Mouse (Mus musculus): ENCODE measurements at regions not wholly inside any gene's neighbourhood (a gene's known extent, or its start where the extent isn't known, plus 50 kb on each side); places are given as distances from the start of the nearest gene placed in this dataset.
A peak's percentile ranks its signal among the peaks of the same experiment; 100 is the strongest.

DNA sequence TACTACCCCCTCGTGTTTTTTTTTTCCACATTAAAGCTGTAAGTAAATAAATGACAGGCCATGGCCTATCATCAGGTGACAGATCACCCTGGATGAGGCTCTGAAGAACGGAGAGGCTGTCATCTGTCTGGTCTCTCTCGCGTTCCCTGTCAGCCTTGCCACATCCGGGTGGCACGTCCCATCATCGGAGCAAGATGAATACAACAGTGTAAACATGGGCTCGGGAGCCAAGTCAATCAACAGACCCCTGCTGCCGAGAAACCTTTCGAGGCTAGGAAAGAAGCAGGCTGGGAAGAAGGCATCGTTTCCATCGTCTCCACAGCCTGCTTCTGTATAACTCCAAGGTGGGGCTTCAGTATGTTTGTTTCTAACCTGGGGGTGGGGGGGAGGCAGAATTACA lies 286.8 kb upstream of the Id4 start:
- no peak for DNase-seq (ENCODE audit: low read depth, low spot score)

- DNase-seq (ENCODE audit: low read depth, low spot score), result no peak
Measured at GRCm38 (mm10) chr13:47974756-47975515, 286.1 kb upstream of the Id4 start.

DNA sequence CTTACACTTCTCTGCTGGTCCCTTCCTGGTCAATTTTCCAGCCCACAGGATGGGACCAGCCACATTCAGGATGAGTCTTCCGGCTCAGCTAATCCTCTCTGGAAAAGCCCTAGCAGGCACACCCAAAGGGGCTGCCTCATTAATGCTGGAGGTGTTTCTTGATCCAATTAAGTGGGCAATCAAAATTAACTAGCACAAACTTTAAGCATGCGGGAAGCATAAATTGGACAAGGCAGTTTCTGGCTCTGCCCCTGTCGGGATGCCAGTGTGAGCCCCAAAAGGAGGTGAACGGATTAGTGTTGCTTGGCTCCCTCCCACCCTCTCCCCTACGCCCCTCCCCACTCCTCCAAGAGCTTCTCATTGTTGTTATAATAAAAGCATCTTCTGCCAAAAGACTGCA lies 262.5 kb upstream of the Id4 start:
- no peak for DNase-seq (ENCODE audit: low read depth, low spot score)

GRCm38 (mm10) chr13:47999399-47999798 lies 261.6 kb upstream of the Id4 start:
- DNase-seq (ENCODE audit: low read depth, low spot score), result no peak

- DNase-seq (ENCODE audit: low read depth, low spot score), result no peak
Measured at GRCm38 (mm10) chr13:48003126-48003525, 257.9 kb upstream of the Id4 start.

- DNase-seq (ENCODE audit: low read depth, low spot score), result no peak
Measured at GRCm38 (mm10) chr13:48013336-48013750, 247.7 kb upstream of the Id4 start.

- no peak for DNase-seq (ENCODE audit: low read depth, low spot score)
Measured at GRCm38 (mm10) chr13:48015296-48015695, 245.7 kb upstream of the Id4 start.

GRCm38 (mm10) chr13:48016051-48016450 lies 245.0 kb upstream of the Id4 start:
- DNase-seq (ENCODE audit: low read depth, low spot score), result no peak

DNA sequence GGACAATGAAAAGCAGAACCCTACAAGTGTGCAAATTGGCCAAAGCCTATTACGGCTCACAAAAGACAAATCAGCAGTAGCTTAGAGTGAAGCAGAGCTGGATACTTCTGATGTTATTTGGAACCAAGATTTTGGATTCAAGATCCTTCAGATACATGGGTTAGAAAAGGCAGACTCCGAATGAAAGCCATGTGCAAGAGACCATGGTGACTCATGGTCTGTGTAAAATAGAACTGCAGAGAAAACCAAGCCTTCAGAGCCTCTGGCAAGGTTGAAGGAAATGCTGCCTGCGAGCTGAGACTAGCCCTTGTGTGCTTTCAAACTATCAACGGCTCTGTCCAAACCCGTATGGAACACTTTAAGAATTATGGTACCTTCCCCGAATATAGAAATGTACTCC lies 244.4 kb upstream of the Id4 start:
- no peak for DNase-seq (ENCODE audit: low read depth, low spot score)

- DNase-seq (ENCODE audit: low read depth, low spot score), result no peak
Measured at GRCm38 (mm10) chr13:48017649-48018048, 243.4 kb upstream of the Id4 start.

DNA sequence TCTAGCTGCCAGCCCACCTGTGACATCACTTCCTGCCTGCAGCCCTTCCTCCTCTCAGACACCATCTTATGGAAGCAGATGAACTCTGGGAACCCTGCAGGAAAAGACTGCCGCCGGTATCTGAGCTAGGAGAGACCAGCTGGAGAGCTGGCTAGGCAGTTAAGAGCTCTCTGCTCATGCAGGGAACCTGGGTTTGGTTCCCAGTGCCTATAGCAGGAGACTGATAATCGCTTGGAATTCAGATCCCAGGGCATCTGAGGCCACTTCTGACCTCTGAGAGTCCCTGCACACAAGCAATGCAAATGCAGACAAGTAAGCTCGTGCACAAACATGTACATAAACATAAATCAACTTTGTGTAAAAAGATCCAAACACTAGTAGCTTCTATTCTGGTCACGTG lies 242.4 kb upstream of the Id4 start:
- DNase-seq (ENCODE audit: low read depth, low spot score), result no peak

DNA sequence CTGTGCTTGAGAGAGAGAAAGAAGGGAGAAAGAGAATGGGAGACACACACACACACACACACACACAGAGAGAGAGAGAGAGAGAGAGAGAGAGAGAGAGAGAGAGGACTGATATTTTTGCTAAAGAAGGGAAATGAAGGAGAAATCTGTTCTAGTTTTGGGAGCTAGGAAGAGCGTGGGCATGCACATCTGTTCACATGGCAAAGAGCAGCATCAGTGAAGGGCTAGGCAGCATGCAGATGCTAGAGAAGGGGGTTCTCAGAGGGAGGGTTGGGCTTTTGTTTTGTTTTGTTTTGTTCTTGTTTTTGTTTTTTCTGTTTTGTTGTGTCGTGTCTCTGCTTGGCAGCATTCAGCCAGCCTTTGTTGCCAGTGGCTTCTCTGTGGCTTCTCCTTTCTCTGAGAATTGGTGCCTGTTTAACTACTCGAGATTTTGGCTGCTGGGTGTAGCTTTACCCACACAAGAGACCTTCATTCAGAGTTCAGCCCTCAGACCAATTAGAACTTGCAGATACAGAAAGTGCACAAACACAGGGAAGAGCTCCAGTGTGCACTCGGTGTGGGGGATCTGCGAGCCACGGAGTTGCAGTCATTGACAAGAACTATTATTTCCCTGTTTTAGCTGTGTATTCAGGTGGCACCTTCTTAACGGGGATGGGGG lies 237.9 kb upstream of the Id4 start:
- no peak for DNase-seq (ENCODE audit: low read depth, low spot score)

- peak; percentile 23 for DNase-seq (ENCODE audit: low read depth, low spot score)
Measured at GRCm38 (mm10) chr13:48027775-48028489, 233.1 kb upstream of the Id4 start.

GRCm38 (mm10) chr13:48031491-48031890 lies 229.5 kb upstream of the Id4 start:
- no peak for DNase-seq (ENCODE audit: low read depth, low spot score)

DNA sequence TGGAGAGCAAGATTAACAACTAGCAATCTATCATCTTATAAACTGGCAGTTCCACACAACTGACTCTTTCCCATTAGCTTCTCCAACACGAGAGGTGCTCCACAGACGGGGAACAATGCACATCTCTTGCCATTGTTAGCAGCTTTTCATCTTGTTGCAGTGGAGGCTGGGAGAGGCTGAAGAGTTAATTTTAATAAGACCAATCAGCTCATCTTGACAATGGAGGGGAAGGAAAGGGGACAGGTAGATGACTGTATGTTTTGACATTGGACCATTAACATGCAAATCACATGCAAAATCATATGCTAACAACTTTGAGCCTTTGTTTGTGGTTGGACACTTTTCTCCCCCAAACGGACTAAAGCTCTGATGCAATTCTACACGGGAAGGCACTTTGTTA lies 218.9 kb upstream of the Id4 start:
- DNase-seq (ENCODE audit: low read depth, low spot score), result no peak

DNA sequence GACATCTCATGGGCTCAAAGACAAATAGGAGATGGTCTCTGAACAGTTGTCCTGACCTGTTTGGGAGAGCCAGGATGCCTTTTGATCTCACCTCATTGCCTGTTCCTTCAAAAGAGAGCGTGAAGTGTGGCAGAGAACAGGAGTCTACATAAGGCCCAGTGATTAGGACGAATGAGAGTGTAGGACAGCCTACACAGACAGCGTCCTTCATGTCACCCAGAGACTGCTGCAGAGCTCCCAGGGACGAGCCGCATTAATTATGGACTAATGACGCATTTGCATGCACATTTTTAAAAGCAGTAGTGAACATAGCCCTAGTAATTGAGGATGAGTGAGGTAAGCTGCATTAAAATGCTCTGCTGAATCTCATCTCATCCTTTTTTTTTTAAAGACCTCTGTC lies 218.5 kb upstream of the Id4 start:
- DNase-seq (ENCODE audit: low read depth, low spot score), result no peak

DNA sequence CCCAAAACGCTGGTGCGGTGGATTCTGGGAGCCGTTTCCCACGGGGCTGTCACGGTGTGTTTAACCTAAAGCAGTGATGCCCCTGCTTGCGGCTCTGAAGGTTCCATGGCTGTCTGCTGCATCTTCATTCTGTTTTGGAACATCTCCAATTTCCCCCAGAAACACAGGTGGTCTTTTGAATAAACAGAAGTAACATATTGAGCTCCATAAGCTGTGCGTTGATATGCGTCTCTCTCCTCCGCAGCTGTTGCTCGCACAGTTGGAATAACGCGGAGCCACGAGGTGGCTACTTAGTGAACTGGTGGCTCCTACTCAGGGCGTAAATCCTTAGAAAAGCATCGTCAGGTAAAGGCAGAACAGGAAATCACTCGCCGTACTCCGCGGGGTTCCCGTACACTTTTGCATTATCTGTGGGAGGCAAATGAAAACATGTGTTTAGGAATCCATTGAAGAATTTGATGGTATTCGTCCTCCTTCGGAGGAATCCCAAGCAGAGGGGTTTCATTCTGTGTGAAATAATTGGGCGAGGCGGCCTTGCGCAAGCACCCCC lies 214.8 kb upstream of the Id4 start:
- DNase-seq (ENCODE audit: low read depth, low spot score), result no peak

- no peak for DNase-seq (ENCODE audit: low read depth, low spot score)
Measured at GRCm38 (mm10) chr13:48049796-48050195, 211.2 kb upstream of the Id4 start.

- DNase-seq (ENCODE audit: low read depth, low spot score), result no peak
Measured at GRCm38 (mm10) chr13:48074630-48075029, 186.4 kb upstream of the Id4 start.

- no peak for DNase-seq (ENCODE audit: low read depth, low spot score)
Measured at GRCm38 (mm10) chr13:48075315-48075714, 185.7 kb upstream of the Id4 start.

DNA sequence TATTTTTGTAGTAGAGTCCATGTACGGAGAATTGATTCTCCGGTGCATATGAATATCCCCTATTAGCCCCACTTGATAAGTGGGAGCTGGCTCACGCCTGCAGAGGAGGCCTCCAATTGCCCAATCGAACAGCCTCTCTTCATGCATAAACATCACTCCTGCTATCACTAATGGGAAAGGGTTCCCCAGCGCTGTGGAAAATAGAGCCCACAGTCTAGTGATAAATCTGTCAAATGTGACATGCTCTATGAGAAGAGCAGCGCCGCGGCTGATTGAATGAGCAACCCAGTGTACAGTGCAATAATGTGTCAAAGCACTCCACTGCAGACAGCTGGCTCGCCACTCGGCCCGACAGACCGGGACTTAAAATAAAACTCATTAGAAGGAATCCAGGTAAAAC lies 182.8 kb upstream of the Id4 start:
- DNase-seq (ENCODE audit: low read depth, low spot score), result no peak

DNA sequence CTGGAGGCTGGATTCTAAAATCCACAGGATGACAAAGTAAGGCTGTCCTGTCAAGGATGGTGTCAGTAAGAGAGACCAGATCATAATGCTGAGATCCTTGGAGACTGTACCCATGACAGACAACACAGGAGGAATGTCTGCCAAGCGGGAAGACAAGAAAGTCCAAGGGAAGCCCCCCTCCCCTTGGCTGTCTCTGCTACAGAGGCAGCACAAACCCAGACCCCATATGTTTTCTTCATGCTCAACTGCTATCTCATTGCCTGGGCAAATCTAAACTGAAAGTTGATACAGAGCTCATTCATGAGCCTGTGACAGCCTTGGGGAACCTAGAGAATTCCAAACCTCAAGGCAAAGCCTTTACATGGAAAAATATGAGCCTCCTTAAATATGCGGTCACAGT lies 177.7 kb upstream of the Id4 start:
- no peak for DNase-seq (ENCODE audit: low read depth, low spot score)

- no peak for DNase-seq (ENCODE audit: low read depth, low spot score)
Measured at GRCm38 (mm10) chr13:48083807-48084206, 177.2 kb upstream of the Id4 start.

Measured in retina, adult 2 months (tissue).